Mouse (Mus musculus) left cerebral cortex, adult 11 months (tissue): Measurements from ENCODE around the gene Toporsl.

Experiments used
- DNase-seq: peaks from one replicate; pipeline ENCODE4 v3.0.0; 2022; ENCODE audit warnings: low spot score

Gene Toporsl

DNA sequence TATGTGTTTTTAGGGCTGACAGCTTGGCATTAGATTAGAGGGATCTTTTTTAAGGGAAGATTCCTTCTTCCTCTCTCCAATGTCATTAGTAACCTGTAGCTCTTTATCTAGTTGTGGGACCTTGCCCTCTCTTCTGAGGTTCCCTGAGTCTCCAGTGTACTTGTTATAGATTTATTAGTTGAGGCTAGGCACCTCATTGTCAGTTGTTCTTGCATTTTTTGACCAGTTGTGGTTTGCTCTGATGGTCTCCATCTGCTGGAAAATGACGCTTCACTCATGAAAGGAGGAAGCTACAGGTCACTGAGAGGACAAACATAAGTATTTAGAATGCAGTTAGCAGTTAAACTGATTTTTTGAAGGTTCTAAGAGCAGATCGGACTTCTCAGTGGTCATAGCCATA, at the start of gene Toporsl:
TSS of gene Toporsl (plus strand) at position 348 of the 400 bp plus-strand sequence.
- no peak for DNase-seq

DNA sequence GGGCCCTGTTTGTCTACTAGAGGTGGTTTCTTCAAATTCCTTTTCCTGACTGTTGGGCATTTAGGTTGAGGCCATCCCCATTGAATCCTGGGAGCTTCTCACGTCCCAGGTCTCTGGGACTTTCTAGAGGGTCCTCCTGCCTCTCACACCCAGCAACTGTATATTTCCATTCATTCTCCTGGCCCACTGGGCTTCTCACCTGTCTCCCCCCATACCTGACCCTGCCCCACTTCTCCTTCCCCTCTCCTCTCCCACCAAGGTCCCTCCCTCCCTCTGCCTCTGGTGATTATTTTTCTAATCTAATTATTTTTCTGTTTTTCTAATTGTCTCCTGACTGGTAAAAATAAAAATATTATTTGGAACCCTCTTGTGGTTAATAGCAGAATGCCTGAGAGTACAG, 38.4 kb upstream of the Toporsl start:
- no peak for DNase-seq

DNA sequence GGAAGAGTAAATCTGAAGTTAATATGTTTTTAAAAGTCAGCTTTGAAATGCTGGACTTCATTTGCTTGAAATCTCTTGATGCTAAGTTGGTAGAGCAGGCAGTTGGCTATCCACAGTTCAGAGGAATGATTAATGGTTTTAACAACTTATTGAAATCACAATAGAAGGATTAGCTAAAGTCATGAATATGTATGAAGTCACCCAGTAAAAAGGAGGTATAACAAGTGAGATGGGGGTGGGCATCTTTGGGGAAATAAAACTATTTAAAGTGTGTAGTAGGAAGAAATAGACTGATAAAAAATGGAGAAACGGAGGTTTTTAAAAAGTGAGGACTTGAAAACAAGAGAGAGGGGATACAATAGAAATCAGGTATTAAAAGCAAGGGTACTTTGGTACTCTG, 38.0 kb upstream of the Toporsl start:
- no peak for DNase-seq

DNA sequence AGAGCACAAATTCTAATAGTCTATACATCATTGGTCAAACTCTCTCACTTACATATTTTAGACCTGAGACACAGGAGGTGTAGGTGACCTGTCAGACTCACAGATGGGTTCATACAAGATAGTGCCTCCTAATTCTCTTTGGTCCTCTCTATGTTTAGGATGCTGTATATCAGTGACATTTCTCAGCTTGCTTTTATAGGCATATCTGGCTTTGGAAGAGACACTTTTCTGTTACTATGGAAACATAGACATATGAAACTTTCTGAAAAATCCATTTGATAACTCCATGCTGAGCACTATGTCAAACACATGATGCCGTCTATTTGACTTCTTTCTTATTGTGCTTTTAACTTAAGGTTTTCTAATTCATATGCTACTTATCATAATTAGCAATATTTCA, 32.2 kb upstream of the Toporsl start:
- no peak for DNase-seq

DNA sequence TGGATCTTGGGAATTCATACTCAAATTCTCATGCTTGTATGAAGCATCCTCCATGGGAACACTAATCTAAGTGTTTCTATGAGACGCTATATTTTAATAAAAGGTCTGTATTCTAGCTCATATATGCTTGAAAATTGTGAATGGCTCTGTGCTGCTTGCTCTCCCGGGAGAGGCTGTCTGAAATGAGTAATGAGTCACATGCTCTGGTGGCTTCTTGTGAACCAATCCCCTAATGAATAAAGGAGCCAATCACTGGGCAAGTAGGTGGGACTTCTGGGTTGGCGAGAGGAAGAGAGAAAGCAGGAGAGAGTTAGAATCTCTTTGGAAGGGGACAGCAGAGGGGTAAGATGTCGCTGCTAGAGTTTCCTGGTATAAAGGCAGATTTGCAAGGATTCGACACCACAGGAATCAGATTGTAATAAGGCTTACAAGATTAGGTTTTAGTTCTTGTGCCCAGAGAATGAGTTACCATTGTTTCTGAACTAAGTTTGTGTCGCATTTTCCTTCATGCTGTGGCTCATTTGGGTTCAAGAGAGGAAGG, 9.8 kb upstream of the Toporsl start:
- DNase-seq: no peak

DNA sequence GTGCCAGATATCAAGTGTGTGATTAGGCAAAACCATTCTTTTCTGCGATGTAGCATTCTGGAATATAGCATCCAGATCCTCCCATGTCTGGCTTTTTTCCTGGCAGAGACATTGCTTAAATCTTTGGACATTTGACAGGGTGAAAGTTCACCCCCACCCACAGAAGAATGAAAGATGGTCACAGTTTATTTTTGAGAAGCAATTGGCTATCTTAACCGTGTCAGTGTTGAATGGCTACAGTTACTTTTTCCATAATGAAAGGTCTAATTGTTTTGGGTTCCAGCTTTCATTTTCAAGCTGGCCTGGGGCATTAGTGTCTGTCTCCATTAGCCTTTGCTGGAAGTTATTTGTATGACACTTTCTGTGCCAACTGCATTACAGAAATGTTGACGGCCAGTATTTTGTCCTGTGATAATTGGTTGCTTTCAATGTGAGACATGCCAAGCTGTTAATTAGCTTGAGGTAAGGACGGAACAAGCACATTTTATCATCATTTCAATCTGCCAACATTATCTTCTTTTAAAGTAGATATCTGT, 2.2 kb upstream of the Toporsl start:
- no peak for DNase-seq

DNA sequence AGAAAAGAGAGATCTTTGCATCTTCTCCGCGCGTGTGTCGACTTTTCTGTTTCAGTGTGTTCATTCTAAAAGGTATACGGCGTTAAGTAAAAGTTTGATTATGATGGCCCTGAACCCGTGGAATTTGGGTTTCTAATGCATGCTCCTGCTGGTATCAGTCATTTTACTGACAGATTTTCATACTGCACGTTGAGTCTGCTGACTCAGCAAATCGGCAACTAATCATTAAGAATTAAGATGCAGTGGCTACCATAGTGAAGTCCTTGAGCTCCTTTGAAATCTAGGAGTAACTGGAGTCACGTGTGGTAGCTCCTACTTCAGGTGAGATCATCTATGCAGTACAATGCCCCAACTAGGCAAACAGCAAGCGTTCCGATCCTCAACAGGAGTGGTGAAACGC, 1.4 kb upstream of the Toporsl start:
- DNase-seq: no peak

DNA sequence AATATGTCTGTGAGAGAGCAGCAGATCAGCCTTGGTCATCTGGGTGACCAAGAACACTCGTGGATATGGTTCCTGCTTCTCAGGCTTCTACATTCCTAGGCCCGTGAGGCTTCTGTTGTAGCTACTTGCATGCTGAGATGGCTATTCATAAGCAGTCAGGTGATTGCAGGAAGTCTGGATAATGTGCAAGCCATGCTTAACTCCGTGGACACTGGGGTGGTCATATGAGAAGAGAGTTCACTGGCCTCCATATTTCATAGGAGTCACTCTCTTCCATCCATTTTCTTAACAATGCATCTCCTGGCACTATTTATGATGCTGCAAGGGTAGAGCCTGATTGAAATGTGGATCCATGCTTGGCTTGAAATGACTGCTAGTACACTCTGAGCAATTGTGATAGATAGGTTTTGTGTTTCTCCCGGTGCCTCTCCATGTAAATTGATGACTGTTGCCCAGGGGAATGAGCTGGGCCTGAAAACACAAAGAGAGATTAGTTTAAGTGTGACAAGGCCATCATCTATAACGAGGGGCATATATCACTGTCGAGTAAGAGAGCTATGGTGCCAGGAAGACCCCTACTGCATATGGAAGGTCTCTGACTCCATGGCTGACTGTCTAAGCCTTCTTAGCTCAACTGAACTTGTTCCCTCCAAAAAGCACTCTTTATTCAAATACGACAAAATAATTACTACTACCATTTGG, 2.3 kb downstream of the Toporsl start:
- DNase-seq: no peak

DNA sequence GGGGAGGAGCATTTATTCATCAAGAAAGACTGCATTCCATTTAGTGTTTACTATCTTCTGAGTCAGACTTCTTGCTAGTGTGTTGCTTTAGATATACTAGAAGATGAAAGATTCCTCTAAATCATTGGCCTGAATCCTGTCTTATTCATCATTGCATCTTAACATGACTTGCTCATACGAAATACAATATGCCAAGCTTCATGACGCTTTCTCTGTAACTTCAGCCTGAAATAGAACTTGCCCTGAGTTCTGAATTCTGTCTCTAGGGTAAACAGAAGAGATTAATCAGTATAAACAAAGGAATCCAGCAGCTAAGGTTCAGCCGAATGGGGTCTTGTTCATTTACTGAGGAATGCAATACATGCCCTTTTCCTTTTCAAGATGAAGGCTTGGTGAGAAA, 10.8 kb downstream of the Toporsl start:
- no peak for DNase-seq

DNA sequence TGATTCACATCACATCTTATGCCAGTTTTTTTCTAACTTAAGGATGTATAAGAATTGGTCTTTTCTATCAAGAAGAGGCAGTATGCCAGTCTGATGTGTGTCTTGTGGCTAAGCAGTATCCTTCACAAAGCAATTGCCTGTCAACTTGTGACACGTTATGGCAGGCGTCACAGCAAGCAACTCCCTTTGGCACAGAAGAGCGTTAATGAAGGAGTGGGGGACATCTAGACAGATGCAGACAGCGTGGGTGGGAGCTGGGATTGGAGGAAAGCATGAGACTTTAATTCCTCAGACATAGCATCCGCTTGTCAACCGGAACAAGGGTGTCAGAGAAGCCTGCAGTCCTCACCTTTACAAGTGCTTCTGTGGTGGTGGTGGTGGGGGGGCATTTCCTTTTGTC, 38.9 kb downstream of the Toporsl start:
- DNase-seq: no peak

DNA sequence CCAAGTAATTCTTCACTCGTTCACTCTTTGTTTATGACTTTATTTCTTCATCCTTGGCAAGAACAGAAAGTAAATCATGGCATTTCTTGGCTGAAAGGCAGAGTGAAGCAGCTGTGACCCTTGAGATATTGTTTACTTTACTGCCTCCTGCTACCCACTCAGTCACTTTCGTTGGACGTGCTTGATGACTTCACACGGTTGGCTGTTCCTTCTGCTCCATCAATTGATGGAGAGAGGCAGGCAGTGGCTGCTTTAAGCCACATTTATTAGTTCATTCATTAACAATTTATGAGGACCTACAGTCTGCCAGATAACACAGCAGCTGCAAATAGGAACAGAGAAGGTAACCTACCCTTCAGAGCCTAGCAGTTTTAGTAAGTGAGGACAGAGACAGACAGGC, 51.7 kb downstream of the Toporsl start:
- no peak for DNase-seq

DNA sequence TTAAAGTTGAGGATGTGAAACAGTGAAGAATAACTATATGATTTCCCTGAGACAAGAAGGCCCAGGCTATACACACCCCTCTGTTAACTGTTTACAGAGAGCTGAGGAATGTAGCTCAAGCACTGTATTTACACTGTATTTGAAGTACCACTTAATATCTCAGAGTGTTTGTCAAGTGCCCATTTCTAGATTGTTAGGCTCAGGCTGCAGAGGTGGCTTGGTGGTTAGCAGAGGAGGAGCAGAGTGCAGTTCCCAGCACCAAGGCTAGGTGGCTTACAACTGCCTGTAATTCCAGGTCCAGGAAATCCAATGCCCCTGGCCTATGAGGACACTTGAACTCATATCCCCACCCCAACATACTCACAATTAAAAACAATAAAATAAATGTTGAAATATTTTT, 63.6 kb downstream of the Toporsl start:
- no peak for DNase-seq

DNA sequence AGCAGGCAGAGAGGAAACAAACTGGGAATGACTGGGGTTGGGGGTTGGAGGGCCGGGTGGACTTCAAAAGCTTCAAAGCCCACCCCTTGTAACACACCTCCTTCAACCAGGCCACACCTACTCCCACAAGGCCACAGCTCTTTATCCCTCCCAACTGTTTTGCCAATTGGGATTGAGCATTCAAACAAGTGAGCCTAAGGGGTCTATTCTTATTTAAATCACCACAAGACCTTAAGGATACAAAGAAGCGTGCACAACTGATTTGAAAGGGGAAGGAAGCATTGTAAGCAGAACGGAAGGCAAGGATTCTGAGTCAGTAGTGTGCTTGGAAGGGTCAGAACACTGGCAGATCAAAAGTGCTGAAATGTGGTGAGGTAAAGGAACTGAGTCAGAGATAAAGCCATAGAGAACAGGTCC, 64.6 kb downstream of the Toporsl start:
- DNase-seq: no peak

DNA sequence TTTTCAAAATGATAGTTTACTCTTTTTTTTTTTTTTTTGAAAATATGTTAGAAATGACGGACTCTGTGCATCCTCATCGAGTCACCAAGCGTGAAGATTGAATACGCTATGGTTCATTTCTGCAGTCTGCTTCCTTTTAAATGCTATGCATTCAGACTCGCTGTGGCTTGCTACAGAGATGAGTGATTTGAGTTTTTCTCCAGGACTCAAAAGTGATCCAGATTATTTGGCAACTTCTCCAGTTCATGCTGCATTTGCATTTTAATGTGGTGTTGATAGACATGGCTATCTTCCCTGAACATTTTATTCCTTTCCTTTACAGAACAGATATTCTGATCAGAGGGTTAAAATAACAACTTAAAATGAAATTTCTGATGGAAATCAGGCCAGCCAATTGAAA, 65.2 kb downstream of the Toporsl start:
- no peak for DNase-seq
